Mouse (Mus musculus) bone marrow, adult 2 months (tissue): ENCODE data around the gene Cab39l.

Experiments used
- CTCF ChIP-seq: fragments of 200-500 bp; IDR thresholded peaks from 2 replicates; pipeline ENCODE4 v1.5.1; 2011; ENCODE audit warnings: low read length, control low read depth; ENCODE audit not compliant: control insufficient read depth, insufficient read depth
- POLR2A ChIP-seq: fragments of 200-500 bp; IDR thresholded peaks from 2 replicates; pipeline ENCODE4 v1.6.1; 2011; ENCODE audit warnings: low read depth, mild to moderate bottlenecking, control low read depth, low read length, borderline replicate concordance; ENCODE audit not compliant: control insufficient read depth

DNA sequence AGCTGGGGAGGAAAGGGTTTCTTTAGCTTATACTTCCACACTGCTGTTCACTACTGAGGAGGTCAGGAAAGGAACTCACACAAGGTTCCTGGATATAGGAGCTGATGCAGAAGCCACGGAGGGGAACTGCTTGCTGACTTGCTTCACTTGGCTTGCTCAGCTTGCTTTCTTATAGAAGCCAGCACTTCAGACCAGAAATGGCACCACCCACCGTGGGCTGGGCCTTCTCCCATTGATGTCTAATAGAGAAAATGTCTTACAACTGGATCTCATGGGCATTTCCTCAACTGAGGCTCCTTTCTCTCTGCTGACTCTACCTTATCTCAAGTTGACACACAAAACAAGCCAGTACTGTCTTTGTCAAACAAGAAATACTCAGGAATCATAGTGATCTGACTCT is 6.9 kb upstream of the Cab39l start:
- TF ChIP-seq CTCF (no peak), POLR2A (no peak)
